Comparison of ENCODE assay signal across 21 mouse cellular contexts in genomic region chr6:145910469-145911426, GRCm38 (mm10). TPM values are rescaled to one million over a fixed set of nuclear protein-coding genes. Genes with fewer than 3 reads are reported as not detected.
DNase-seq lines count a peak whose midpoint lies in the region; ATAC-seq and TF ChIP-seq lines count a peak whose summit lies in the region.
"Had no signal": no experiment of that assay in that cellular context is flagged by ENCODE, and none has a peak within 500 bp of the region (broad histone marks: within the 10 kb centered on the region; RNA-seq: fewer than 3 reads in every experiment).

No protein-coding gene starts in this region.

- no peaks in the 10 kb centered on the region for H3K27me3 ChIP-seq in kidney, postnatal 0 days (ENCODE audit: insufficient read depth, low read length)
- H3K27me3 ChIP-seq in MEL (ENCODE audit: control insufficient read depth in 1 of 2, insufficient read depth in 2 of 2, low read length in 2 of 2): no peaks in the 10 kb centered on the region
- H3K27me3 ChIP-seq in kidney, embryonic 14.5 days (ENCODE audit: control insufficient read depth, insufficient read depth, low read length): no peaks in the 10 kb centered on the region
- H3K27me3 ChIP-seq: embryonic facial prominence, embryonic 15.5 days; forebrain, embryonic 15.5 days had no signal

- H3K79me2 ChIP-seq in MEL (ENCODE audit: control insufficient read depth, insufficient read depth, low read length, poor library complexity): no peaks in the 10 kb centered on the region

- no peak for ATAC-seq in kidney, postnatal 0 days (replicated peaks; ENCODE audit: low FRiP score, low read depth)
- ATAC-seq in kidney, embryonic 14.5 days (ENCODE audit: low FRiP score, low TSS enrichment): no peak
- ATAC-seq: forebrain, embryonic 15.5 days; hindbrain, postnatal 0 days; liver, postnatal 0 days; lung, postnatal 0 days had no signal

- TF ChIP-seq CTCF in kidney, postnatal 0 days (IDR thresholded peaks at IDR 0.05; ENCODE audit: low read depth): no peak
- TF ChIP-seq CTCF in MEL (IDR thresholded peaks at IDR 0.05 in 2 of 3, conservative IDR thresholded peaks at IDR 0.05 in 1 of 3; ENCODE audit: control insufficient read depth in 1 of 3, insufficient read depth in 1 of 3, low read depth in 2 of 3, low read length in 3 of 3, poor library complexity in 1 of 3, severe bottlenecking in 1 of 3): no peak

- no peak for TF ChIP-seq POLR2A in MEL (IDR thresholded peaks at IDR 0.05; ENCODE audit: control insufficient read depth in 1 of 2, insufficient read depth in 1 of 2, low read depth in 1 of 2, low read length in 2 of 2, poor library complexity in 1 of 2)

- no peak for TF ChIP-seq RAD21 in MEL (IDR thresholded peaks at IDR 0.05; ENCODE audit: low read depth, low read length)

- no peak for TF ChIP-seq EP300 in MEL (IDR thresholded peaks at IDR 0.05; ENCODE audit: low read depth in 1 of 2, low read length in 2 of 2)

- H3K9ac ChIP-seq in kidney, postnatal 0 days (ENCODE audit: low read depth, low read length): no peak overlapping the region
- no peak overlapping the region for H3K9ac ChIP-seq in MEL (ENCODE audit: control insufficient read depth, low read depth, low read length, poor library complexity, severe bottlenecking)
- H3K9ac ChIP-seq in kidney, embryonic 14.5 days (ENCODE audit: low read depth, low read length): no peak overlapping the region
- H3K9ac ChIP-seq: embryonic facial prominence, embryonic 15.5 days; forebrain, embryonic 15.5 days; liver, postnatal 0 days had no signal

- H3K27ac ChIP-seq in kidney, postnatal 0 days: no peak overlapping the region
- no peak overlapping the region for H3K27ac ChIP-seq in MEL (ENCODE audit: control insufficient read depth, low read depth, low read length)
- no peak overlapping the region for H3K27ac ChIP-seq in kidney, embryonic 14.5 days (ENCODE audit: low read depth, low read length)
- H3K27ac ChIP-seq: embryonic facial prominence, embryonic 15.5 days; forebrain, embryonic 15.5 days; heart, embryonic 10.5 days; hindbrain, postnatal 0 days; macrophage had no signal

- 78% methylated on average over 3 of the region's 3 CpGs for WGBS in kidney, postnatal 0 days
- 90% methylated on average over 3 of the region's 3 CpGs for WGBS in kidney, embryonic 14.5 days

- no peak overlapping the region for H3K4me2 ChIP-seq in kidney, postnatal 0 days (ENCODE audit: low read length)
- H3K4me2 ChIP-seq in kidney, embryonic 14.5 days (replicated peaks; ENCODE audit: low read depth, low read length): no peak overlapping the region
- H3K4me2 ChIP-seq: embryonic facial prominence, embryonic 15.5 days; forebrain, embryonic 15.5 days had no signal

- no peaks in the 10 kb centered on the region for H3K4me1 ChIP-seq in kidney, postnatal 0 days (replicated peaks; ENCODE audit: insufficient read depth, low read length)
- no peaks in the 10 kb centered on the region for H3K4me1 ChIP-seq in MEL (ENCODE audit: control insufficient read depth in 1 of 2, insufficient read depth in 2 of 2, low read length in 2 of 2)
- H3K4me1 ChIP-seq in kidney, embryonic 14.5 days (ENCODE audit: control insufficient read depth, insufficient read depth, low read length): no peaks in the 10 kb centered on the region
- H3K4me1 ChIP-seq: embryonic facial prominence, embryonic 15.5 days; forebrain, embryonic 15.5 days had no signal

- no peak overlapping the region for H3K4me3 ChIP-seq in kidney, postnatal 0 days (replicated peaks; ENCODE audit: low read depth, low read length)
- H3K4me3 ChIP-seq in MEL (ENCODE audit: control insufficient read depth in 1 of 2, insufficient read depth in 1 of 2, low read depth in 2 of 2, low read length in 2 of 2): no peak overlapping the region
- no peak overlapping the region for H3K4me3 ChIP-seq in kidney, embryonic 14.5 days (ENCODE audit: low read length)
- H3K4me3 ChIP-seq: embryonic facial prominence, embryonic 15.5 days; forebrain, embryonic 15.5 days; heart, embryonic 10.5 days; midbrain, embryonic 10.5 days had no signal

- peak; percentile 9 for DNase-seq in kidney, postnatal 0 days (ENCODE audit: low spot score)
- no peak for DNase-seq in kidney, adult 11 months
- DNase-seq in 416B (ENCODE audit: low read depth) (peak; percentile 37), MEL (ENCODE audit: low read depth, low spot score) (peak; percentile 5)
- DNase-seq in adrenal gland, postnatal 36 days: peak; percentile 37 to 38
- DNase-seq in right cerebral cortex, postnatal 25 days: no peak
- no peak for DNase-seq in thymus, postnatal 36 days
- DNase-seq: cerebellum, adult 9-11 months; kidney, adult 18-20 months; kidney, postnatal 10 days; liver, postnatal 0 days; thymus, postnatal 14 days had no signal

- H3K36me3 ChIP-seq in kidney, postnatal 0 days (ENCODE audit: insufficient read depth, low read length): no peaks in the 10 kb centered on the region
- no peaks in the 10 kb centered on the region for H3K36me3 ChIP-seq in MEL (ENCODE audit: control insufficient read depth in 1 of 2, insufficient read depth in 2 of 2, low read length in 2 of 2)
- H3K36me3 ChIP-seq in kidney, embryonic 14.5 days (ENCODE audit: control insufficient read depth, insufficient read depth, low read length): no peaks in the 10 kb centered on the region
- H3K36me3 ChIP-seq: embryonic facial prominence, embryonic 15.5 days; forebrain, embryonic 15.5 days; heart, embryonic 10.5 days; midbrain, embryonic 10.5 days had no signal

- H3K9me3 ChIP-seq in kidney, postnatal 0 days (replicated peaks; ENCODE audit: low read length): no peaks in the 10 kb centered on the region
- H3K9me3 ChIP-seq in MEL (replicated peaks; ENCODE audit: insufficient read depth, low read length): no peaks in the 10 kb centered on the region
- H3K9me3 ChIP-seq in kidney, embryonic 14.5 days (ENCODE audit: control insufficient read depth, low read length): no peaks in the 10 kb centered on the region
- H3K9me3 ChIP-seq: embryonic facial prominence, embryonic 15.5 days; forebrain, embryonic 15.5 days; heart, embryonic 10.5 days; midbrain, embryonic 10.5 days had no signal

TF ChIP-seq in MEL, 35 proteins besides CTCF, POLR2A, EP300 and RAD21:
- TF ChIP-seq MYB (IDR thresholded peaks at IDR 0.05; ENCODE audit: low read depth, low read length) (no peak), SMC3 (IDR thresholded peaks at IDR 0.05; ENCODE audit: low read depth, low read length) (no peak), E2F4 (IDR thresholded peaks at IDR 0.05; ENCODE audit: borderline replicate concordance, low read depth, low read length) (no peak), MAFK (IDR thresholded peaks at IDR 0.05; ENCODE audit: borderline replicate concordance, low read depth, low read length) (no peak), CHD1 (IDR thresholded peaks at IDR 0.05; ENCODE audit: low read depth, low read length) (no peak), RCOR1 (IDR thresholded peaks at IDR 0.05; ENCODE audit: low read depth, low read length) (no peak), GATA1 (IDR thresholded peaks at IDR 0.05; ENCODE audit: low read depth, low read length) (no peak), POLR2AphosphoS2 (IDR thresholded peaks at IDR 0.05; ENCODE audit: low read length) (no peak), GABPA (IDR thresholded peaks at IDR 0.05; ENCODE audit: low read depth, low read length) (no peak), MAX (IDR thresholded peaks at IDR 0.05; ENCODE audit: low read length) (no peak), MAZ (IDR thresholded peaks at IDR 0.05; ENCODE audit: low read depth, low read length) (no peak), HCFC1 (IDR thresholded peaks at IDR 0.05; ENCODE audit: low read depth, low read length) (no peak), NRF1 (IDR thresholded peaks at IDR 0.05; ENCODE audit: insufficient read depth, low read depth, low read length, poor library complexity, severe bottlenecking) (no peak), TAL1 (IDR thresholded peaks at IDR 0.05; ENCODE audit: low read length) (no peak), MXI1 (IDR thresholded peaks at IDR 0.05; ENCODE audit: low read depth, low read length) (no peak), UBTF (IDR thresholded peaks at IDR 0.05; ENCODE audit: borderline replicate concordance, insufficient read depth, low read depth, low read length) (no peak), MEF2A (IDR thresholded peaks at IDR 0.05; ENCODE audit: extremely low read depth, insufficient replicate concordance, low read depth, low read length, poor library complexity, severe bottlenecking) (no peak), TBP (IDR thresholded peaks at IDR 0.05; ENCODE audit: low read depth, low read length) (no peak), ZNF384 (IDR thresholded peaks at IDR 0.05; ENCODE audit: low read depth, low read length) (no peak)

RNA-seq across cellular contexts. Expression of gene Sspn, which starts 20.7 kb away (rescaled TPM):
- 9.8 and 10.1 TPM in 2 replicates for polyA plus RNA-seq in kidney, postnatal 0 days (2015; fragmentation: Nextera tagmentation; extraction: Ambion mirVana)
- not detected in 2 replicates for total RNA-seq in MEL (2012; rRNA removed)
- polyA plus RNA-seq in MEL (2012; ENCODE audit: insufficient read depth in 1 of 2, insufficient read length in 2 of 2, low read depth in 1 of 2, low replicate concordance in 2 of 2, missing spikeins in 1 of 2): not detected
- 10 to 100 TPM; 10.5 to 18.1 TPM for total RNA-seq in adrenal gland, postnatal 36 days (2021)
- 4.6 and 7.9 TPM in 2 replicates for polyA plus RNA-seq in kidney, embryonic 14.5 days (2014; fragmentation: Nextera tagmentation; extraction: Ambion mirVana)
- total RNA-seq: common myeloid progenitor, adult 5-6 weeks had no signal

RNA-seq across cellular contexts. Expression of gene Bhlhe41, which starts 45.4 kb away (rescaled TPM):
- polyA plus RNA-seq in kidney, postnatal 0 days (2015; fragmentation: Nextera tagmentation; extraction: Ambion mirVana): 1.0 and 1.1 TPM in 2 replicates
- total RNA-seq in MEL (2012; rRNA removed): not detected in 2 replicates
- not detected for polyA plus RNA-seq in MEL (2012; ENCODE audit: insufficient read depth in 1 of 2, insufficient read length in 2 of 2, low read depth in 1 of 2, low replicate concordance in 2 of 2, missing spikeins in 1 of 2)
- 10 to 100 TPM; 12.3 to 16.5 TPM for total RNA-seq in adrenal gland, postnatal 36 days (2021)
- 0.73 and 1.2 TPM in 2 replicates for polyA plus RNA-seq in kidney, embryonic 14.5 days (2014; fragmentation: Nextera tagmentation; extraction: Ambion mirVana)

Comparison
In these comparisons a context has a peak if more than half of its experiments do, and no peak if none do; other contexts are left out.
1. DNase-seq: peak in kidney, postnatal 0 days (single experiment), 416B (single experiment), MEL (single experiment) and adrenal gland, postnatal 36 days (2 of 2); none in kidney, adult 11 months (single experiment), right cerebral cortex, postnatal 25 days (single experiment) and thymus, postnatal 36 days (0 of 2).